Mouse (Mus musculus): ENCODE results near the gene Olfr533.
"Not testable (repeated sequence)": the region's sequence is repeated elsewhere in the genome, so short reads cannot be mapped to it uniquely, and the experiment has no call there.

Olfr533 gene

DNA sequence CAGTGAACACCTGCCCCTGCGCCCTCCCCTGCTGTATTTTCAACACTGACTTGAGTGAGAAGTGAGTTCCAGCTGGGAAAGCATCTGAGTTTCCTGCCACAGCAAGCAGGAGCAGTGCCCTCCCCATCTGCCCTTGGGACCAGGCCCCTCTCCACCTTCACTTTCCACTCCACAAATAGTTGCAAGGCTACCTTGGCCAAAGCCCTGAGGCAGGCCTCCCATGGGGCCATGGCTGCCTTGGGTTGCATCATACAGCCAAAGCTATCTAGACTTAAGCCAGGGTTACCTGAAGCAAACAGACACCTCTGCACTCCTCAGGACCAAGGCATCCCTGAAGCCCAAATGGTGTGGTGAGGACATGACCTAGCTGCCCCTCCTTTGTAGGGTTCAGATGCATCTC is at the start of gene Olfr533:
Olfr533 (plus strand) TSS at position 301 of the 400 bp plus-strand sequence.
- not testable (repeated sequence) for DNase-seq (ENCODE audit: low spot score)

- no peak for DNase-seq (ENCODE audit: low spot score)
These were observed 41.6 kb upstream of the Olfr533 start, which contains the start of gene Olfr532 for GRCm38 (mm10) chr7:140421539-140421938. Gene Olfr532, minus strand, starts transcription at chr7:140421639.

GRCm38 (mm10) chr7:140443141-140443540 is 20.0 kb upstream of the Olfr533 start:
- DNase-seq (ENCODE audit: low spot score): no peak

- DNase-seq (ENCODE audit: low spot score): no peak
These were observed 14.7 kb downstream of the Olfr533 start for GRCm38 (mm10) chr7:140477886-140478285.

- no peak for DNase-seq (ENCODE audit: low spot score)
These were observed 15.6 kb downstream of the Olfr533 start for GRCm38 (mm10) chr7:140478733-140479132.

- no peak for DNase-seq (ENCODE audit: low spot score)
These were observed 20.7 kb downstream of the Olfr533 start, which contains the start of gene Olfr535 for GRCm38 (mm10) chr7:140483916-140484315. Gene Olfr535, plus strand, starts transcription at chr7:140484216.

GRCm38 (mm10) chr7:140488981-140489380 is 25.8 kb downstream of the Olfr533 start:
- DNase-seq (ENCODE audit: low spot score): no peak

DNA sequence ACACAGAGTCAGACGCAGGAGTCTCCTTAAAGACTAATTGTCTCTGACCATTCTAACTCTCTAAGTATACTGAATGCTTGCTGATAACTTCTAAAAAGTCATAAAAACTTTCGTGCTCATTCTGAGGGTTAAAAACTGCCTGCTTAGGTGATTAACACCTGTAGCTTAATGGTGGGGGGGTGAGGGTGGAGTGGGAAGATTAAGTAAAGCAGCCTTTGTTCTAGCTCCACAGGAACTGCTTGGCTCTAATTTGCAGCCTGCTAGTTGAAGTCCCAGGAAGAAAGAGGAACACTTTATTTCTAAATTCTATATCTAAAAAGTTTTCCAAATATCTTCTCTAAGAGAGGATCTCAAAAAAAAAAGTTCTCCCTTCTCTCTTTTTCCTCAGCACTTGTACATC is 31.1 kb downstream of the Olfr533 start:
- no peak for DNase-seq (ENCODE audit: low spot score)

- no peak for DNase-seq (ENCODE audit: low spot score)
These were observed 31.5 kb downstream of the Olfr533 start for GRCm38 (mm10) chr7:140494702-140495101.

GRCm38 (mm10) chr7:140507346-140508021 is 44.3 kb downstream of the Olfr533 start, which contains the start of gene Olfr536:
Gene Olfr536, minus strand, starts transcription at chr7:140507396.
- not testable (repeated sequence) for DNase-seq (ENCODE audit: low spot score)
